Mouse (Mus musculus) myocyte (in vitro differentiated cells): ENCODE measurements at regions not wholly inside any gene's neighbourhood (a gene's known extent, or its start where the extent isn't known, plus 50 kb on each side); places are given as distances from the start of the nearest gene placed in this dataset.

Experiments used
- H3K27me3 ChIP-seq: one replicate; pipeline ENCODE4 v1.6.1; 2011; ENCODE audit not compliant: control insufficient read depth, insufficient read depth, insufficient read length
- H3K36me3 ChIP-seq: one replicate; pipeline ENCODE4 v1.6.1; 2011; ENCODE audit not compliant: control insufficient read depth, insufficient read depth
- H3K4me2 ChIP-seq: one replicate; pipeline ENCODE4 v1.6.1; 2011; ENCODE audit warnings: low read depth, control low read depth
- H3K4me3 ChIP-seq: one replicate; pipeline ENCODE4 v1.5.1; 2011; ENCODE audit warnings: mild to moderate bottlenecking, control low read depth, moderate library complexity
- H3K79me2 ChIP-seq: one replicate; pipeline ENCODE4 v1.6.1; 2011; ENCODE audit not compliant: control insufficient read depth, insufficient read depth
- H3ac ChIP-seq: one replicate; pipeline ENCODE4 v1.6.1; 2011; ENCODE audit not compliant: control insufficient read depth, insufficient read length
- CEBPB ChIP-seq: IDR thresholded peaks from 2 replicates; pipeline ENCODE4 v1.6.1; 2011; ENCODE audit warnings: mild to moderate bottlenecking, moderate library complexity; ENCODE audit not compliant: poor library complexity, insufficient read depth, severe bottlenecking
- E2F4 ChIP-seq: IDR thresholded peaks from one replicate; pipeline ENCODE4 v1.6.1; 2011; ENCODE audit warnings: mild to moderate bottlenecking, control low read depth, moderate library complexity; ENCODE audit not compliant: insufficient read depth
- MAX ChIP-seq: IDR thresholded peaks from one replicate; pipeline ENCODE4 v1.6.1; 2011; ENCODE audit warnings: low read depth, mild to moderate bottlenecking, control low read depth
- MYOD1 ChIP-seq, 3 experiments: IDR thresholded peaks; one replicate each; pipeline ENCODE4 v1.6.1; 2011; ENCODE audit warnings: control low read depth in 2 of 3, low read depth in 2 of 3, mild to moderate bottlenecking in 2 of 3, moderate library complexity in 1 of 3; ENCODE audit not compliant: insufficient read length in 2 of 3, control insufficient read depth in 1 of 3
- MYOG ChIP-seq, 3 experiments: IDR thresholded peaks; one replicate each; pipeline ENCODE4 v1.6.1; 2011; ENCODE audit warnings: control low read depth in 2 of 3, low read depth in 2 of 3, mild to moderate bottlenecking in 2 of 3; ENCODE audit not compliant: insufficient read length in 2 of 3, control insufficient read depth in 1 of 3, insufficient read depth in 1 of 3
- POLR2A ChIP-seq: IDR thresholded peaks from one replicate; pipeline ENCODE4 v1.6.1; 2011; ENCODE audit warnings: low read depth, mild to moderate bottlenecking, control low read depth, moderate library complexity; ENCODE audit not compliant: insufficient read length
- POLR2AphosphoS2 ChIP-seq: IDR thresholded peaks from one replicate; pipeline ENCODE4 v1.6.1; 2011; ENCODE audit warnings: low read depth, control low read depth; ENCODE audit not compliant: insufficient read length
- REST ChIP-seq: IDR thresholded peaks from one replicate; pipeline ENCODE4 v1.6.1; 2011; ENCODE audit warnings: mild to moderate bottlenecking, control low read depth, moderate library complexity; ENCODE audit not compliant: insufficient read depth, insufficient read length
- SRF ChIP-seq: IDR thresholded peaks from one replicate; pipeline ENCODE4 v1.6.1; 2011; ENCODE audit warnings: low read depth; ENCODE audit not compliant: control insufficient read depth, insufficient read length
- TCF12 ChIP-seq: IDR thresholded peaks from one replicate; pipeline ENCODE4 v1.6.1; 2011; ENCODE audit warnings: mild to moderate bottlenecking, control low read depth; ENCODE audit not compliant: poor library complexity, insufficient read depth, severe bottlenecking
- TCF3 ChIP-seq: IDR thresholded peaks from one replicate; pipeline ENCODE4 v1.6.1; 2011; ENCODE audit warnings: low read depth, control low read depth; ENCODE audit not compliant: insufficient read length
- USF1 ChIP-seq: IDR thresholded peaks from one replicate; pipeline ENCODE4 v1.6.1; 2011; ENCODE audit warnings: low read depth, mild to moderate bottlenecking, control low read depth, moderate library complexity

GRCm38 (mm10) chr16:97686561-97686960, 75.6 kb upstream of the Tmprss2 start:
- no peaks in the 10 kb centered on the region for H3K36me3 ChIP-seq
- H3ac ChIP-seq = no peak overlapping the region
- no peak overlapping the region for H3K4me3 ChIP-seq
- TF ChIP-seq TCF3 (no peak), POLR2A (no peak), SRF (no peak), TCF12 (no peak), MAX (no peak), REST (no peak), POLR2AphosphoS2 (no peak), MYOD1 (IDR thresholded peaks at IDR 0.05; ENCODE audit: control insufficient read depth in 1 of 3, insufficient read length in 2 of 3, low read depth in 2 of 3) (no peak), MYOG (IDR thresholded peaks at IDR 0.05; ENCODE audit: control insufficient read depth in 1 of 3, insufficient read depth in 1 of 3, insufficient read length in 2 of 3, low read depth in 2 of 3) (no peak), E2F4 (no peak), CEBPB (no peak), USF1 (no peak)
- no peak overlapping the region for H3K4me2 ChIP-seq
- no peaks in the 10 kb centered on the region for H3K27me3 ChIP-seq
- no peaks in the 10 kb centered on the region for H3K79me2 ChIP-seq

DNA sequence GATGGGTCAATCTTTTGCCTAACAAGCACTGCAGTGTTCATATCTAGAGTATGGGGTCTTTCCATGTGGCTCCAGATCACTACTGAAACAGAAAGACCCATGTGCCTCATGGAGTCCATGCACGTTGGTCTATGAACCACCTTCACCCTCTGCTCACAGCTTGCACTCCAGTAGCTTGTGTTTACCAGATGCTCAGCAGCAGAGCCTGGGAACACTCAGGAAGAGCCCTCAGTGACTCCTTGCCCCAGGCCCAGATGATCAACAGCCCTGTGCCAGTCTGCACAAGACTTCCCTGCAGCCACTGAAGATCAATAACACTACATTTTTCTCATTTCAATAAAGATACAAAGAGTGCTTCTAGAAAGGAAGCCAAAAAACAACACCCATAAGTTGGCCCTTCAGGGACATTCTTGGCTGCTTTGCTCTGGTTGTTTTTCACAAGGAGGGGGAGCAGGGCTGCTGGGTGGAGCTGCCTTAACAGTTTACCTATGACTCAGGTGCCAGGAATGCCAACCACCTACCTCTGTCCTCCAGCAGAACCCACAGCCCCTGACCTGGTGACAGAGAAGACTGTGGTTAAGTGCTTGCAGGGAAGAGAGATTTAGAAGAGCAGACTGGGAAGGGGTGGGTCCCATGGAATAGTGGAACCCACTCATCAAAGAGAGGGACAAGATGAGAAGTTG, 74.7 kb upstream of the Tmprss2 start:
- H3K36me3 ChIP-seq = no peaks in the 10 kb centered on the region
- no peak overlapping the region for H3K4me2 ChIP-seq
- H3K27me3 ChIP-seq = no peaks in the 10 kb centered on the region
- TF ChIP-seq MYOD1 (IDR thresholded peaks at IDR 0.05; ENCODE audit: control insufficient read depth in 1 of 3, insufficient read length in 2 of 3, low read depth in 2 of 3) (no peak), MAX (no peak), CEBPB (no peak), MYOG (IDR thresholded peaks at IDR 0.05; ENCODE audit: control insufficient read depth in 1 of 3, insufficient read depth in 1 of 3, insufficient read length in 2 of 3, low read depth in 2 of 3) (no peak), SRF (no peak), TCF3 (no peak), POLR2AphosphoS2 (no peak), TCF12 (no peak)
- no peaks in the 10 kb centered on the region for H3K79me2 ChIP-seq
- no peak overlapping the region for H3K4me3 ChIP-seq
- H3ac ChIP-seq = no peak overlapping the region

DNA sequence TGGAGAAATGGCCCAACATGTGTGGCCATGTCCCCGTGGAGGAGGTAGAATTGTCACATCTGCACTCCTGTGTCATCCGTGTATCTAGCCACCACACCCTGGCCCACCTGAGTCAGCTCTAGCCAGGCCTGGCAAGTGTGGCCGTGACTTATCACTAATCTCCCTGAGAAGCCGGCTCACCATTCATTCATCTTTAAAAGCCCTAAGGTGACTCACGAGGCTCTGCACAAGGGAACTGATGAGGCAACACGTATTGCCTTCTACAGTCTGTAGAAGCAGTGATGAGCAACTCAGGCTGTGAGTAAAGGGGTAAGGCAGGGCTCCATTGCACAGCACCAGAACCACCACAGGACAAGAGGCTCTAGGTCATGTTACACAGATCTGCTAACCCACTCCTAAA, 70.2 kb upstream of the Tmprss2 start:
- no peaks in the 10 kb centered on the region for H3K27me3 ChIP-seq
- no peak overlapping the region for H3K4me2 ChIP-seq
- TF ChIP-seq MYOG (IDR thresholded peaks at IDR 0.05; ENCODE audit: control insufficient read depth in 1 of 3, insufficient read depth in 1 of 3, insufficient read length in 2 of 3, low read depth in 2 of 3) (no peak), CEBPB (peak; percentile 65; the same call in 1 of the 2 replicates), TCF12 (no peak), USF1 (no peak)

DNA sequence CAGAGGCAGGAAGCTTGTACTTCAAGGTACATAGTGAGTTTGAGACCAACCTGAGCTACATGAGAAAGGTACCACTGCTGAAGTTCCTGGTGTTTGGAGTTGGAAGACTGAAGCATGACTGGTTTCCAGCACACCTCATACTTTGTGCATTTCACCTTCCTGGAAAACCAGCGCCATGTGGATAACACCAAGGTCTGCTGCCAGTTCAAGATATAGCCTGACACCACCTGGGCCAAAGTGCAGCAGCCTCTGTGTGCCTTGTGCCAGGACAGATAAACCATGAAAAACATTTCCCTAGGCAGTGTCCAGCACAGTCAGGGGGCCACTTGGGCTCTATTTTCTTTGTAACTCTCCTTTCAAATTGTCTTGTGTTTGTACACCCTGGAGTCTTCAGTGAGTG, 68.8 kb upstream of the Tmprss2 start:
- H3K79me2 ChIP-seq = no peaks in the 10 kb centered on the region
- no peaks in the 10 kb centered on the region for H3K36me3 ChIP-seq
- H3K4me3 ChIP-seq = no peak overlapping the region
- H3ac ChIP-seq = no peak overlapping the region
- H3K4me2 ChIP-seq = no peak overlapping the region
- H3K27me3 ChIP-seq = no peaks in the 10 kb centered on the region
- TF ChIP-seq USF1 (no peak), MYOG (IDR thresholded peaks at IDR 0.05; ENCODE audit: control insufficient read depth in 1 of 3, insufficient read depth in 1 of 3, insufficient read length in 2 of 3, low read depth in 2 of 3) (no peak), TCF12 (no peak), MAX (no peak), POLR2A (no peak), SRF (no peak), REST (no peak), CEBPB (no peak), TCF3 (no peak), POLR2AphosphoS2 (no peak), MYOD1 (IDR thresholded peaks at IDR 0.05; ENCODE audit: control insufficient read depth in 1 of 3, insufficient read length in 2 of 3, low read depth in 2 of 3) (no peak), E2F4 (no peak)

More for the DNA sequence above, 70.2 kb upstream of the Tmprss2 start:
- no peak overlapping the region for H3ac ChIP-seq
- no peaks in the 10 kb centered on the region for H3K36me3 ChIP-seq
- no peak overlapping the region for H3K4me3 ChIP-seq
- no peaks in the 10 kb centered on the region for H3K79me2 ChIP-seq

DNA sequence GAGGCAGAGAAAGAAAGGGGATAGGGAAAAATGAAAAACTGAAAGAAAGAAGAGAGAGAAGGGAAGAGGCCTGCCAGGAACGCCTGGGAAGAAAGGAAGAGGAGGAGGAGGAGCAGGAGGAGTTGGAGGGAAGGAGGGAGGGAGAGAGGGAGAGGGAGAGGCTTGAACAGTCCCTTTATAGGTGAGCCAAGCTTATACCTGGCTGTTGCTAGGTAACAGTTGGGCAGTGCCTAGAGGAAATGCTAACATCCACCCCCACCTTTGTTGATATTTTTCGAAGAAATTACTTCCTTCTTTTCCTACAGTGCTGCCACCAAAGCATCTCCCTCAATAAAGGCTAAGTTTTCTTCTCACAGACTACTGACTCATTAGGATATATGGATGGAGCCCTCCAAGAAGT, 68.3 kb upstream of the Tmprss2 start:
- Histone ChIP-seq H3ac (no peak overlapping the region), H3K4me2 (no peak overlapping the region), H3K79me2 (no peaks in the 10 kb centered on the region), H3K4me3 (no peak overlapping the region), H3K36me3 (no peaks in the 10 kb centered on the region), H3K27me3 (no peaks in the 10 kb centered on the region)
- no peak for TF ChIP-seq POLR2AphosphoS2
- no peak for TF ChIP-seq TCF12
- no peak for TF ChIP-seq SRF
- no peak for TF ChIP-seq POLR2A
- no peak for TF ChIP-seq MAX
- no peak for TF ChIP-seq CEBPB
- no peak for TF ChIP-seq MYOD1 (IDR thresholded peaks at IDR 0.05; ENCODE audit: control insufficient read depth in 1 of 3, insufficient read length in 2 of 3, low read depth in 2 of 3)
- no peak for TF ChIP-seq REST
- TF ChIP-seq E2F4 = no peak
- TF ChIP-seq USF1 = no peak
- no peak for TF ChIP-seq TCF3
- no peak for TF ChIP-seq MYOG (IDR thresholded peaks at IDR 0.05; ENCODE audit: control insufficient read depth in 1 of 3, insufficient read depth in 1 of 3, insufficient read length in 2 of 3, low read depth in 2 of 3)
